Mouse (Mus musculus) brain, embryonic 14.5 days (tissue): ENCODE measurements around the gene Gm21972. TPM values are rescaled to one million over a fixed set of nuclear protein-coding genes. Genes with fewer than 3 reads are reported as not detected.

Experiments used
- DNase-seq: peaks from one replicate; pipeline ENCODE4 v3.0.0-alpha.2; 2011; ENCODE audit warnings: low read depth
- CTCF ChIP-seq: fragments of 200-500 bp; IDR thresholded peaks from 2 replicates; pipeline ENCODE4 v1.5.1; 2012; ENCODE audit warnings: inconsistent platforms, mild to moderate bottlenecking, moderate library complexity, borderline replicate concordance; ENCODE audit not compliant: insufficient read depth, insufficient read length; ENCODE audit errors: extremely low read depth
- POLR2A ChIP-seq: fragments of 200-500 bp; IDR thresholded peaks from 2 replicates; pipeline ENCODE4 v1.6.1; 2012; ENCODE audit warnings: mild to moderate bottlenecking, inconsistent platforms, borderline replicate concordance; ENCODE audit not compliant: poor library complexity, insufficient read depth, insufficient read length, severe bottlenecking; ENCODE audit errors: extremely low read depth
- polyA plus RNA-seq: library from polyadenylated mRNA; depleted of rRNA; stranded (reverse); fragments of >200 nt; gene quantifications from 2 replicates; pipeline ENCODE4 v1.2.3, GENCODE M21; 2012

The Gm21972 gene
- polyA plus RNA-seq, 1 experiment, result 1.3 TPM

DNA sequence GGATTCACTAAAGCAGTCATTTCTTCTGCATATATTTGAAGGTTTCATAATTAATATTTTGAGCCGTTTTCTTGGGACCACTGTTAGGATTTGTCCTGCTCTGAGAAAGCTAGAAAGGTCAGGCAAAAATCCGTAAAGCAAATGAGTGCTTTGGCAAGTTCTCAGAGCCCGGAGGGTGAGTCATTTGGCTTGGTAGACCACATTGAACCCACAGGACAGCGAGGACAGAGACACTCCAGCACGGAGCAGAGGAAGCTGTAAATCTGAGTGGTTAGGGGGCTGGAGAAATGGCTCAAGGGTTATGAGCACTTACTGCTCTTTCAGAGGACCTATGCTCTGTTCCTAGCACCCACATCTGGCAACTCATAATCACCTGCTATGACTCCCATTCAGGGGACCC, 14.1 kb downstream of the Gm21972 start:
- TF ChIP-seq POLR2A, result no peak
- no peak for TF ChIP-seq CTCF
- no peak for DNase-seq

DNA sequence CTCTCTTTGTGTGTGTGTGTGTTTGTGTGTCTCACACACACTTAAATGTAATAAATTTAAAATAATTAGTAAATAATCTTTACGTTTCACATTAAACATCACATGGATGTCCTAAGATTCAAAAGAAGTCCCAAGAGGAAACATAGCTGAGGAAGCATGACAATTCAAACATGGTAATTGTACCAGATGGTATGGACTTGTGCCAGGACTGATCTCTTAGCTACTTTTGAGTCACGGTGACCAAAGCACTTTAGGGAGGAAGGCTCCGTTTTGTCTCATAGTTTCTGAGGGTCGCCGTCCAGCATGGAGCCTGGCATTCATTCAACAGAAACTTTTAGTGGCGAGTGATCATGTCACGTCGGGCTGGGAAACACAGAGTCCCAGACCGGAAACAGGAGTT, 14.7 kb downstream of the Gm21972 start:
- TF ChIP-seq CTCF, result no peak
- no peak for TF ChIP-seq POLR2A

DNA sequence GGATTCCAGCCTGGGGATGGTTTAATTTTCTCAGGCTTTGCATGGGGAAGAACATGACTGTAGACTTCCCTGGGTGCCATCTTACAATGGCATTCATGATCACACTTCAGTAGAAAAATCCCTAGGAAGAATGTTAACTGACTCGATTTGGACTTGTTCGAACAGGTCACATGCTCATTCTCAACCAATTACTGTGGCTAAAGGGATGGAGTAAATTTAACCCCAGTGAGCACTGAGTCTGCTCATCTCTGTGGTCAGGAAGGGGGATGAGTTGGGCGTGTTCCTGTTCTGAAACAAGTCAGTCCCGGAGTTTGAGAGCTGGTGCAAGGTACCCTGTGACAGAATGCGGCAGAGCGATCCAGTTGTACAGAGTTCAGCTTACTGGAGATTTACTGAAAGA, 17.5 kb downstream of the Gm21972 start:
- no peak for TF ChIP-seq POLR2A
- no peak for TF ChIP-seq CTCF
- no peak for DNase-seq

More for the DNA sequence above, 14.7 kb downstream of the Gm21972 start:
- DNase-seq, result no peak

DNA sequence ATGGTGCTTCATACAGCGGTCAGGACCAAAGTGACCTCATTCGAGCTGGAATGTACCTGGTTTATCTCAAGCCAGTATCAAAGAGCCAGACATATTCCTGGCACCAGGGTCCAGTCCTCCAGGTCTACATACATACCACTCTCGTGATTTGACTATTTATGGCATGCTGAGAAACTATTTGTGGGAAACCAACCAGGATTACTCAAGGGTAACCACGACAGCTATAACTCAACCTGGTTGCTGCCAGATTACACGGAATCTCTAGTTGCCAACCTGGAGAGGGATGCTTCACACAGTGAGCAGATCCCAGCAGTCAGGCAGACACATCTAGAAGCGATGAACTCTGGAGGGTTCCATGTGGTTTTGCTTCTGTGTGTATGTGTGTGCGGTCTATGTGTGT, 17.9 kb downstream of the Gm21972 start:
- no peak for DNase-seq
- TF ChIP-seq CTCF, result no peak
- no peak for TF ChIP-seq POLR2A

DNA sequence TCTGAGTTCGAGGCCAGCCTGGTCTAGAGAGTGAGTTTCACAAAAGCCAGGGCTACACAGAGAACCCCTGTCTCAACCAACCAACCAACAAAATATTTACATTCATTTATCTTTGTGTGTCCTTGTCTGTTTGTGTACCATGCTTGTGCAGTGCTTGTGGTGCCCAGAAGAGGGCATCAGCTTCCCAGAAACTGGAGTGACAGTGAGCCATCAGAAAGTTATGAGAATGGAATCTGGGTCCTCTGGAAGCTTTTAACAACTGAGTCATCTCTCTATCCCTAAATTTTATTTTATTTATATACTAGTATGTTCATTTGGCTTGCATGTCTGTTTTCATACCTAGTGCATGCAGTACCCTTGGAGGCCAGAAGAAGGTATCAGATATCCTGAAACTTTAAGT, 19.2 kb downstream of the Gm21972 start:
- DNase-seq, result no peak

DNA sequence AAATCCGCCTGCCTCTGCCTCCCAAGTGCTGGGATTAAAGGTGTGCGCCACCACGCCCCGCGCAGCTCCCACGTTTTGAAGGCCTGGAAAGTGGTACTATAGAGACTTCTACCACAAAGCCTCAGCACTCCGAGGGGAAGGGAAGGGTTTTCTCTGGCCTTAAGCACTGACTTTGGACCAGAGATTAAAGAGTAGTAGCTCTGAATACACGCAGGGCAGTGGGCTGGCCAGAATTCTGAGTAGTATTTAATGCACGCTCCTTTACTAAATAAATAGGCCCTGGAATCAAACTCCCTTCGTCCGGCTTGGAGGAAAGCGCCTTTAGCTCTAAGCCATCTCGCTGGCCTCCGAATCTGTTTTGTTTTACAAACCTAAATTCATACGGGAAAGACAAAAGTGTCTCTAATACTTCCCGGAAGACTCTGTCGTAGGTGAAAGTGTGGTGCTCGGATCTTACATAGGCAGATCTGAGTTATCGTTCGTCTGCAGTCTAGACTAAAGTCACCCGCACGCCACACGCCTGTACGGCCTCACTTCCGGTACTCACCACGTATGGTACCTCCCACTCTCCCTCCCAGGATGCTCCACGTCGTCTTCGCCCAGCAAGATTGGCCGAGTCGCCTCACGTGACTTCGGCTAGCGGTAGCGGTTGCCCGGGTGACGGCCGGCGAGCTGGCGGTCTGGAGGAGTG, 20.8 kb downstream of the Gm21972 start, which contains the start of gene Armc9:
Armc9 (plus strand) TSS at position 648 of the 691 bp plus-strand sequence.
- peak; percentile 82; the same call in 1 of the 2 replicates for TF ChIP-seq POLR2A
- TF ChIP-seq CTCF, result no peak
- DNase-seq, result peak; percentile 99

More for the DNA sequence above, 19.2 kb downstream of the Gm21972 start:
- TF ChIP-seq POLR2A (no peak), CTCF (peak; percentile 29; the same call in 1 of the 2 replicates)

DNA sequence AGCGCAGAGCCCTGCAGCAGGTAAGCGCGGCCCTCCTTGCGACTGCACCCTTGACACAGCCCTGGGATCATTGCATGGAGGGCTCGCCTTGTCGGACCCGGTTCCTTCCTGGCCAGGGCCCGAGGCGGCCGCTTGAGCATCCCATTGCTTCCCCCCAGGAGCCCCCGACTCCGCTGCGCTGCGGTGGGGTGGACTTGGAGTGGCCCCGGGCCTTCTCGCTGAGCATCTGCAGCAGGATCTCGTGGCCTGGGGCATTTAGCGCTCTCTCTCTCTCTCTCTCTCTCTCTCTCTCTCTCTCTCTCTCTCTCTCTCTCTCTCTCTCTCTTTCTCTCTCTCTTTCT, 21.4 kb downstream of the Gm21972 start:
- TF ChIP-seq POLR2A, result no peak
- no peak for TF ChIP-seq CTCF
- DNase-seq, result no peak

DNA sequence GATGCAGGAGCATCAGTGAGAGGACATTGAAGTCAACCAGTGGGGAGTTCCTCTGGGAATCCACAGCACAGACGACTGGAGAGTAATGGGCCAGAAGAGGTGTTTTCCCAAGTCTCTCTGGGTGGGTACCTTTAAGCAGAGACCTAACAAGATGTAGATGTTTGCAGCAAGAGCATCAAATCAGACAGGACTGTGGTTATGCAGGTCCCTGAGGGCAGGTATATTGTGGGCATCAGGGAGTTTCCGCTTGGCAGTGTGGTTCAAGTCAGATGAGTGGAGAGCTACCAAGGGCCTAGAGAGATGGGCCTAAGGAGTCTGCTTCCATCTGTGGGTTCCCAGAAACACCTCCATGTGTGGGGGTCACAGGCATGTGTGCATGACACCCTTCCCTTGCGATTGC, 22.6 kb downstream of the Gm21972 start:
- no peak for DNase-seq
- TF ChIP-seq POLR2A (no peak), CTCF (no peak)

DNA sequence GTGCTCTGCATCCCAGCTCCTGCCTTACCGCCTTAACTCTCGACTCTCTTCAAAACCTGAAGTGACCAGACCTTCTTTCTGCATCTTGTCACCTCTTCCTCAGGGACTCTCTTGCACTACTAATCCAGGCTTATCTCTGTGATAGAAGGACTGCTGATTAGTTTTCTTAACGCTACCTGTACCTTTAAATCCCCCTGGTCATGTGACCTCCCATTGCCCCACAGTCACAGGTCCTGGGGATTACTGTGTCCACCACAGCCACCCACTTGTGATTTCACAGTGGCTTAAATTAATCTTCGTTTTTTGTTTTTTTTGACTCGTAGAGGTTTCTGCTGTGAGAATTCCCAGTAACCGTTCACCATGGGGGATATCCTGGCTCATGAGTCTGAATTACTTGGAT, 23.2 kb downstream of the Gm21972 start:
- TF ChIP-seq POLR2A, result no peak
- TF ChIP-seq CTCF, result no peak

DNA sequence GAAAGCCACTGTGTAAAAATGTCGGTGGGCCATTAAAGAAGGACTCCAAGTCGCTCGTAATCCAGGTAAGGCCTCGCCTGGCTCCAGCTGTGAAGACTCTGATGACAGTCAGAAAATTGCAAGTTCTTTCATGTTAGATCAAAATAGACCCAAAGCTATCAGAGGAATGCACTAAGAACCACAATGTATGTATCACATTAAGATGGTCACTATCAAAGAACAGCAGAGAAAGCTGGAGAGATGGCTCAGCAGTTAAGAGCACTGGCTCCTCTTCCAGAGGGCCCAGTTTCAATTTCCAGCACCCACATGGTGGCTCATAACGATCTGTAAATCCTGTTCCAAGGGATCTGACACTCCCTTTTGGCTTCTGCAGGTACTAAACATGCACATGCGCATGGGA, 26.6 kb downstream of the Gm21972 start:
- TF ChIP-seq POLR2A (no peak), CTCF (no peak)
- DNase-seq, result no peak

More for the DNA sequence above, 23.2 kb downstream of the Gm21972 start:
- DNase-seq, result no peak

DNA sequence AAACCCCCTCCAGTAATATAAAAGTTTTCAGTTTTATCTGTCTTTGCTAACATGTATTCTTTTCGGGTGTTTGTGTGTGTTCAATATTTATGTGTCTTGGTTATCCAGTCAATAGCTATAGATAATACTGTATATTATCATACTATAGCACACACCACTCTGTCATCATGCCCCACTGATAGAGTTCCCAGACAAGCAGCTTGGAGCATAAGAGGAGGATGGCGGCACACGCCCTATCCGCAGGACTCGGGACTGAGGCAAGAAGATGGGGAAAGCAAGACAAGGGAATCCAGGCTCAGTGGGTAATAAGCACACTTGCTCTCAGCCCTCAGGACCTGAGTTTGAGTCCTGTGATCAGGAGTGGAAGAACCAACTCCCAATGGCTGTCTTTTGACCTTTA, 27.0 kb downstream of the Gm21972 start:
- no peak for TF ChIP-seq POLR2A
- no peak for TF ChIP-seq CTCF
- DNase-seq, result no peak

DNA sequence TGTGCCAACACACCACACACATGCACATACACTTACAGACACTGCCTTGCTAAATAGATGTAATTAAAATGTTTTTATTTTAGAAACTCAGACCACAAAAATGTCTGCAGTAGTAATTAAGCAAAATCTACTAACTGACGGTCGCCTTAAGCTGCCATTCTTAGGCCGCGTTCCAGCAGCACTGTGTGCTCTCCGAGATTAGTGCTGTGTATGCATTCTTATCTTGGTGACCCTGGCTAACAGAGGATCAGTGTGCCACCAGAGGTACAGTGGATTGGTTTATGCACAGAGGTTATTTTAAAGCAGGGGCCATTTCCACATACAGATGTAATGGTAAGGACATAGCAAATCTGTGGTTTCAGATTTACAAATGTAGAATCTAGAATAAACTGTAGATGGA, 27.6 kb downstream of the Gm21972 start:
- no peak for DNase-seq
- TF ChIP-seq POLR2A (no peak), CTCF (no peak)

DNA sequence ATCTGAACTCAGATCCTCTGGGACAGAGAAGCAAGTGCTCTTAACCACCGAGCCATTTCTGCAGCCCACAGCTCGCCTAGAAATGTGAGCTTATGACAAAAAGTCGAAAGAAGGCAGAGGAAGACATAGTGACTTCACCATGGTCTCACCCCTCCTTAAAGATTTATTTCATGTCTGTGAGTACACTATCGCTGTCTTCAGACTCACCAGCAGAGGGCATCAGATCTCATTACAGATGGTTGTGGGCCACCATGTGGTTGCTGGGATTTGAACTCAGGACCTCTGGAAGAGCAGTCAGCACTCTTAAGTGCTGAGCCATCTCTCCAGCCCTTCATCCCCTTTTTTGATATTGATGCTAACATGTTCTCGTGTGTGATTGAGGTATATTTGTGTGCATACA, 41.2 kb downstream of the Gm21972 start:
- DNase-seq, result no peak
- TF ChIP-seq CTCF, result no peak
- TF ChIP-seq POLR2A, result no peak

DNA sequence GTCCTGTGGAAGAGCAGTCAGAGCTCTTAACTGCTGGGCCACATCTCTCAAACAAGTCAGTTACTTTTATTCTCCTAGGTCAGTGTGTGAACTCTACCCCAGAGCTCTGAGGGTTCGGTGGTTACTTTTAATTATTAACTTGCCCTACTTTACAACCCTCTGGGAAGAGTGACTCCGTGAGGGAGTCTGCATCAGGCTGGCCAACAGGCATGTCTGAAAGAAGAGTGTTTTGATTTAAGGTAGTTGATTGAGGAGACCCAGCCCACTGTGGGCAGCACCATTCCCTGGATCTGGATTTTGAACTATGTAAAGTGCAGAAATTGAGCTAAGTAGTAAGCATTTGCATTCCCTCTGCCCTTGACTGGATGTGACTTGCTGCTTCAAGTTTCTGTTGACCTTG, 42.6 kb downstream of the Gm21972 start:
- TF ChIP-seq POLR2A, result no peak
- TF ChIP-seq CTCF, result no peak
- DNase-seq, result no peak
